Mouse (Mus musculus) ZHBTc4 (cell line): ENCODE results near the gene Pip5k1b.
A peak's percentile ranks its signal among the peaks of the same experiment; 100 is the strongest.

Experiments
- DNase-seq: peaks from one replicate; pipeline ENCODE4 v3.0.0-alpha.2; 2011; ENCODE audit warnings: low read depth, low spot score

The Pip5k1b gene

DNA sequence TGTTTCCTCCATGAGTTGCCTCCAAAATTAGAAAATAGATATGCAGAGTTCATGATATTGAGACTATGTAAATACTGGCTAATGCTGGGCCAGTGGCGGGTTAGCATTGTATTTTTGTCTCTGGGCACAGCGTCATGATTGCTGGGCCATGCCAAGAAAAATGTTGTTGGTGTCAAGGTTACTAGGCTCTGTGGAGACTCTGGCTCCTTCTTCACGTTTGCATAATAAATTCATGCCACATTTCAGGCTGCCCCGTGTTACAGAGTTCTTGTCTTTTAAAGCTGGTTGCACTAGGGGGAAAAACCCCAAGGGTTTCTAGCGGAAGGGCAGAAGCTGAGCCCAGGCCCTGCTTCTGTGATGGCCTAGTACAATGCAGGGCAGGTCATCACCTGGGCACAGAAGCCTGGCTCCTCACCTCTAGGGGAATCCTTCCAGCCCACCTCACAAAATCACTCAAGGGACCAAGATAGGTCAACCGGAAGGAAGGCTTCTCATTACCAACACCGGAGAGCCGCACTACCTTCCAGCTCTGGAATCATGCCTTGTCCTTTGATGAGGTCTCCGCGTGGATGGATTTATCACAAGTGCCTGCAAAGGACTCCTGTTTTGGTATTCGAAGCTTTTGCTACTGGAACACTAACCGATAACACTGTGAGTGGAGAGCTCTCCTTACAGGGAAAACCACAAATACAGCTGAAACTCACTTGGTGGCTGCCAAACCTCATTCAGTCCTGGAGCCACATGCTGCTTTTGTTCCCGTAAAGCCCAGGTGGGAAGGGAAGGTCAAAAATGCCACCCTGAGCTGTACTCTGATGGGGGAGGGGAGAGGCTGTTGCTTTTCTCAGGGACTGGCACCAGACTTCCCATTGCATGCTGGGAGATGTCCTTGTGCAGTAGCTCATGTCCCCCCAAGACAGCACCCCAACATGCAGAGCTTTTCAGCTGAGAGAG, 248.1 kb downstream of the Pip5k1b start:
- DNase-seq: no peak

DNA sequence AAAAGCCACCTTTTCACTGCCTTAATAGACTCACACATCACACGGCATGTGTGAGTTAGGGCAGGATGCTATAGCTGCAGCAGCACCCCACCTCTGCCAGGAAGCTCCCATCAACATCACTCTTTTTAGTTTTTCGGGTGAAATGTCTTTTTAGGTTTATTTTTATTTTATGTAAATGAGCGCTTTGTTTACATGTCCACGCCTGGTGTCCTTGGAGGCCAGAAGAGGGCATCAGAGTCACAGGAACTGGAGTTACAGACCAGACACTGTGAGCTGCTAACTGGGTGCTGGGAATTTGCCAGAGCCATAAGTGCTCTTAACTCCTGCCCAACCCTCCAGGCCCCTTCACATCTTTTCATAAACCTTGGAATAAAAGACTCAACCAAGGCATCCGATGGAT, 249.3 kb downstream of the Pip5k1b start:
- no peak for DNase-seq

DNA sequence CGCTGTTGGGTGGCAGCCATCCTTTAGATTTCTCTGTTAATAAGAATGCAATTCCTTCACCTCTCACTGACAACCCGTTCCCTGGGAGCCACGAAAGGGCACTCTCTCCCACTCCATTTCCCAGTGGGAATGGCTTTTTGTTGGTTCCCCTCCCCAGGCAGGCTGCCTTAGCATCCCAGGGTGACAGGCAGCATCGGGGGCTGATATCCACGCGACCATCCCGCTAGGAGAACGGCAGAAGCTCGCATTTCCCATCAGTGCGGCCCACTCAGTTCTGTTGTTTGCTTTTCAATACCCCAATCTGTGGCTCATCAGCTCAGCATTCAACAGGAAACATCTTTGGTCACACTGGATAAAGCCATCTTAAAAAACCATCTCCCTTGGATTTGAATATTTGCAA, 253.5 kb downstream of the Pip5k1b start:
- DNase-seq: no peak

DNA sequence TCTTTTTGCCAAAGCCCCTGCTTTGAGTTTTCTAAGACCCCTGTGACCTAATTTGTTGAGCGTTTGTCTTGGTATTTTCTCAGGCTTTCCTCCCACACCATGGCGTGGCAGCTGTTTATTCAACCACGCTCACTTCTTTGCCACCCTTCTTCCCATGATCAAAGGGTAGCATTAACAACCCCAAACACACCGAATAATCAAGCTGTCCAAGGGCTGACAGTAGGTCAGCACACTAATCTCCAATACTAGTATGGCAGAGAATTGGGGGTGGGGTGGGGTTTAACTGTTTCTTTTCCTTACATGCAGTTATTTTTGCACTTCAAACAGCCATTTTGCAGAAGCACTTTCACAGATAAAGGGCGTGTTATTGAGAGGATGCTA, 253.9 kb downstream of the Pip5k1b start:
- peak; percentile 28 for DNase-seq

DNA sequence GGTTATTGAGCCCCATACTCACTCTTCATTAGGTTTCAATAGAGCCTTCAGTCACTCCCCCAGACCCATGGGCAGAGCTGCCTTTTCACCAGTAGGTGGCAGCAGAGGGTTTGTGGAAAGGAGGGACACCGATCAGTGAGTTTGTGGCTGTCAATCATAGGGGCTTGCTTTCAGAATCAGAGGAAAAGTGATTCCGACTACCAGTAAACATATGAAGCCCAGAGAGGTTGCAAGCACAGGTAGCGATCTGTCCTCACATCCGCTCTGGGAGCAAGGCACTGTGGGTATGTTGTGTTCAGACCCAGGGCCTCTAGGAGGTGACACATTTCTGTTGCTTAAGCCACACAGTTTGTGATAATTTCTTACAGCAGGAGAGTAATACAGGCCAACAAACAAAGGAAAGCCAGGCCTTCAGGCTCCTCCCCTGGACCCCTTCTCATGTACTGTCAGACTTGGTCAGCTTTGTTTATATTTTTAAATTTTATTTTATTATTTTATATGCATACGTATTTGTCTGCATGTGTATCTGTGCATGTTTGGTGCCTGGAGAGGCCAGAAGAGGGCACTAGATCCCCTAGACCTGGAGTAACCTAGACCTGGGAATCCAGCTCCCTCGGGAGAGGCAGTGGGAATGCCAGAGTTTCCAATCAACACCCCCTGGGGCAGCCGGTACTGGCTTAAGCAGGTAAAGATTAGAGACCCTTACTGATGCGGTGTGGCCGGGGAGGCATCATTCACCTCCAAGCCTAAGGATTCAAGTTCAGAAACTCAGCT, 254.5 kb downstream of the Pip5k1b start:
- DNase-seq: peak; percentile 90

DNA sequence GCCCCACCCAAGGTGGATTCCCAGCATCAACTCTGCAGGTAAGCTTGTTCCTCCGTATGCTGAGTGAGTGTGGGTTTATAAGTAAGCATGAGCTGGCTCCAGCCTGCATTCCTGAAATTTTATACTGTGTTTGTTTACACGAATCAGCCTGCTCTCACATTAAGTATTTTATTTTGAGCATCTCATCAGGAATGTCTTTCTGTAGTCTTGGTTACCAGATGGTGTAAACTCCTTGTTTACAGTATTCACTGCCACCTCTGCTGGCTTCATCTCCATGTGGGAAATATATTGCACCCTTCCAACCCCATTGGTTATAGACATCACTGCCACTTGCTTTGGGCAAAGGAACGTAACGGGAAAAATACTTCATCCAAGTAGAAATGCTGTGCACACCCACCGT, 262.1 kb downstream of the Pip5k1b start:
- no peak for DNase-seq

DNA sequence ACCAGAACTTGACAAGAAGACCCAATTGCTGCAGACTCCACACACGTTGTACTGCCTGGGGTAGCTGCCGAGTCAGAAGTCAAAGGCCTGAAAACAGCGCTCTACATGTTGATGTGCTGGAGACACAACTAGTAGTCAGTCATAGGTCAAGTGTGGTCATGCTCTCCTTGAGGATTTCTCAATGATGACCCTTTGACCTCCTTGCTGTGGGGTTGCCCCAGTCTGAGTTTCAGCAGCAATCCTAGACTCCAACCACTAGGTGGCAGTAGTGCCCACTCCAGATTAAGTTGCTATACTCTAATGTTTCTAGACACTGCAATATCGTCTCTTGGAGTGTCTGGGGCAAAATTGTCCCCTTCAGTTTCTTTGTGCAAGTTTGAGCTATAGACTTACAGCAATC, 271.5 kb downstream of the Pip5k1b start:
- DNase-seq: peak; percentile 81

DNA sequence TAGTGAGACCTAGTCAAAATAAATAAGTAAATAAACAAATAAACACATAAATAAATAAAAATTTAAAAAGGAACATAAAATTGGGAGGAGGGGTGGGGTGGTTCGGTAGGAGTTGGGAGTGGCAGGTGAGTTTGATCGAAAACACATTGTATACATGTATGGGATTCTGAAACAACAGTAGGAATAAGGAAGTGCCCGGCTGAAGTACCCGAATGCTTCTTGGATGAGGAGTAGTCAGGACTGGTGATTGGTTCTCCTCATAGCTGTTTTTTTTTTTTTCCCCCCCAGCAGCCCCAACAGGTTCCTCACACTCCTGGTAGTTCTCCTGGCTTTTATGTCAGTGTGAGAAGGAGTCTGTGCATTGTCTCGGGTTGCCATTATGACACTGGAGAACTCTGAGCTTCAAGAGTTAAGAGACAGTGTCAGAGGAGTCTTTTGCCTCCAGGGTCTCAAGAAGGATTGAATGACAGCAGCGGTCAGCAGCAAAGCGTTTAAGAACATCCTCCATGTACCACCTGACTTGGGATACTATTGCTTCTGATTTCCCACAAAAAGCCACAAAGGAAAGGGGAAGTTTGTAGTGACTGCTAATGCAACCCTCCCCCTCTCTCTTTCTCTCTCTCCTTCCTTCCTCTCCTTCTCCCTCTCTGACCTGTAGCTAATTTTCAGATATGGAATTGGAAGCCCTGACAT, 274.2 kb downstream of the Pip5k1b start:
- DNase-seq: no peak

DNA sequence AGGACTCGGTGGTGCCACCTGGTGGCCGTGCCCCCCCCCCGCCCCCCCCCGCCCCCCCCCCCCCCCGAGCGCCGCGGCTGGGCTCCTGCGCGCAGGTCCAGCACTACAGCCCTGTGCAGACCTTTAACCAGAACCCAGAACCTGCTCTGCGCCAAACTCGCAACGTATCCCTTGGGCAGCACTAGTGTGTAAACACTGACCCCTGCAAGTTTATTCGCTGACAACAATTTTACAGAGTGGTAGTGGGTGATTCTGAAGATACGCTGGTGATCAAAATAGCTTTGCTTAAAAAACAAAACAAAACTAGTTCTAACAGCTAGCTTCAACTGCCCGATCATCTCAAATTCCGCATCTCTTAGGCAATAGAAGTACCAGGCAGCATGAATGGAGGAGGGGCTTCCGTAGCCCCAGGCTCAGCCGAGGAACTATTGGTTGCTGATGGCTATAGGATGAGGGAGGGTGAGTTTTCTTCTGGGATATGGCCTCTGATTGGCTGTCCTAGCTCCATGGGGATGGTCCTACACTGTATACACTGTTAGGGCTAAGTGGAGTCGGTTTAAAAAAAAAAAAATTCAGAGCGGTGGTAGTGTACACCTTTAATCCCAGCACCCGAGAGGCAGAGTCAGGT, 275.0 kb downstream of the Pip5k1b start, which contains the start of gene Fxn:
Fxn (minus strand) TSS at position 5 of the 628 bp plus-strand sequence.
- peak; percentile 96 for DNase-seq

DNA sequence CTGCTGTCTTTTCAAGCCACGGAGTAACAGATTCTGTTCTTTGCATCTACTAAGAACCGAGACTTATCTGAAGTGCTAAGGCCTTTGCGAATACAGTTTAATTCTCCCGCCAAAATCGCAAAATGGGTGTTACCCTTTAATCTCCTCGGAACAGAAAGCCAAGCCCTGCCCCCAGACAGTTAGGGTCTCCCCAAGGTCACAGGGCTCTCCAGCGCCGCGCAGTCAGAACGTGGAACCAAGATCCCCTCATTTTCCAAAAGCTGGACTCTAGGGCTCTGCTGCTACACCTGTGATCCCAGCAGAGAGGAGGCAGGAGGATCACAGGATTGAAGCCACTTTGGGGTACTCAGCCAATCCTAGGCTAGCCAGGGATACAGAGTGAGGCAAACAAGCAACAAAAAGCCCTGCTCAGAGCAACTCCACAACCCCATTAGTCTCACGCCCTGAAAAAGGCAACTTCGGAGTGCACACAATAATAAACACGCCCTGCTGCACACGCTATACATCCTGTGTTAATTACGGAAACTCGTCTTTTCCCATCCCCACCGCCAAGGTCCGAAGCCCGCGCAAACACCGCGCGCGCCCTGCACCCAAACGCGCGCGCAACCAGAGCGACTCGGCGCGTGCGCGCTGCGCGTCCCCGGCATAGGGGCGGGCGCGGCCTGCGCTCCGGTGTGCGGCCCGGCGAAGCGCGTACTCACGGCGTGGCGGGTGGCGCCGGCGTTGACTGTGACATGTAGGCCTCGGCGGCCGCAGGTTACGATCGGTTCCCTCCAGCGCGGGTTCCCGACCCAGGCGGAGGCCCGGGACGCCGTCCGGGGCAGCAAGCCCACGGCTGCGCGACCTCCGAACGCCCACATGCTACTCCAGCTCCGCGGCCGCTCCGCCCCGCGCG, 275.7 kb downstream of the Pip5k1b start:
- DNase-seq: peak; percentile 93

DNA sequence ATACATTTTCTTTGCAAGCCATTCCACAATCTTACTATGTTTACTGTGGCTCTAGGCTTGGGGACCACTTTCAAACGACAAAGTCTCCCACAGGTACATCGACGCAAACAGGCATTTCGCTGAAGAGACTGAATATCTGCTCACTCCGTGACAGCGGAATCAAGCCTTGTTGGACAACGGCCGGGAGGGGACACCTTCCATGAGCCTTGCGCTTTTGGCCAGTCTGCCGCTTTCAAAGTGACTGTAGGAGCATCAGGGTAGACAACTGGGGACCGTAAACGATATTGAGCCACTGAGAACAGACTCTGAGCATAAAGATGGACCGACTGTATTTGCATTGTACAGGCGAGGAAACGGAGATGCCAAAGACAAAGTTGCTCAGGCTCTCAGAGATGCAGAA, 276.8 kb downstream of the Pip5k1b start:
- no peak for DNase-seq

DNA sequence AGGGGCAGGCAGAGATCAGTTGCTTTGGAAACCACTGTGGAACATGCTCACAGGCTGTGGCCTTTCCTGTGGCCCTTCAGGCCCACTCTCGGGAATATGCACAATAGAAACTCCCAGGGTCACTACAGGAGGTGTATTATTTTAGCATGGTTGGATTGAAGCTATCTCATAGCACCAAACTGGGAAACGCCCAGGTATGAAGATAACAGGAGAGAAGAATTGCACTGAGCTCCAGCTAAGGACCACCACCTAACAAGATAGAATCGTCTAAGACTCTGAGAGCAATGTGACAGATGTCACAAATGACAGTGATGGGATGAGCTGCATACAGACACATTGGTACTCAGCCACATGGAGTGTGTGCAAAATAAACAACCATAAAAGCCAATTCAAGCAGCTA, 281.4 kb downstream of the Pip5k1b start:
- no peak for DNase-seq

DNA sequence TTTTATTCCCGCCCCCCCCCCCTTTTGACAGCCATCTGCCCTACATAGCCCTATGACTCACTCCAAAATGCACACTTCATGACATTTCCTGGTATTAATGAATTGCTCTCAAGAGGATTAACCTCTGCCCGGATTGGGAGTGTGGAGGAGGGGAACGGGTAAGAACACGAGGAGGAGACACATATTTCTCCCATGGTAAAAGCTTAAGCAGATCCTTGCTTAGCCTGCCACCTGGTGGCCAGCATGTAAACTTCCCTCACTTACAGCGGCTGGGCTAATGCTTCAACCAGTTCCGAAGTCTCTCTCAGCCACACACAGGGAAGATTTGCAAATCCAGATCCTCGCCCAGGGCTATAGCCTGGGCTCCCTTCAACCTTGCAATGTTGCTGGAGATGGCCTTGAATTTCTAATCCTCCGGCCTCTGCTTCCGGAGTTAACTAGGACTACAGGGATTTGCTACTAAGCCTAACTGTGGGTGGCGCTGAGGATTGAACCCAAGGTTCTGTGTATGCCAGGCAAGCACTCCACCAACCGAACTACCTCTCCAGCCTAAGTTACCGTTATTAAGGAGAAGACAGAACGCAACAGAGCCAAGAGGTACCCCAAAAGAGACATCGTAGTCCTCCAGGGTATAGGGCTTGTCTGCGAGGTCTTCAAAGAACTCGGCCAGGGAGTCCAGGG, 283.8 kb downstream of the Pip5k1b start:
- peak; percentile 94 for DNase-seq

DNA sequence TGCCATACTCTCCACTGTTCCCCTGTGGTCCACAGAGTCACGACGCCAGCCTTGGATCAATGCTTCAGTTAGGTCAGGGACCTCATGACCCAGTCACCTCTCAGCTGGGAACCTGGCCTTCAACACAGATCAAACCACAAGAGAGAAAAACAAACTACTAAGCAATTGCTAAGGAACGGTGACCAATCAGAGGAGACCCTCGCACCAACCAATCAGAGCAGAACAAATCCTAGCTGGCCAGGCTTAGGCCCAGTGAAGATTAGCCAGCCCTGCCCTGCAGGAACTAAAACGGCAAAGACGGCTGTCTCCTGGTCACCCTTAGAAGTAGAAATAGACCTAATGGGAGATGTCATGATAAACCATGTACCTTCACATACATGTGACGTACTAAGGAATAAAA, 284.3 kb downstream of the Pip5k1b start:
- peak; percentile 39 for DNase-seq

DNA sequence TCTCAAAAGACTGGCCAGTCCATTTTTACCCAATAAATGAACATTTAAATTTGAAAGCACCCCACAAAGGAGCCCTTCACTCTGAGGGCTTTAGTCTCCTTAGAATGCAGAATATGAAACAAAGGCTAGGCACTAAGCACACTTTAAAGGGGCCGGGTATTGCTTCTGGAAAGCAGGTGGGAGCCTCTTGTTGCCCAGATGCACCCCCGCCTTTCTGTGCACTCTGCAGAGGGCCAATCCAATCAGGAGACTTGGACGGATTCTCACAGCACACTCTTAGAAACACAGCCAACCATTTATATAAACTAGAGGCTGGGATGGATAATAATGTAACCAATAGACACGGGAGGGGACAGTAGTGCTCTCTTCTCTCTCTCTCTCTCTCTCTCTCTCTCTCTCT, 287.1 kb downstream of the Pip5k1b start:
- DNase-seq: no peak

DNA sequence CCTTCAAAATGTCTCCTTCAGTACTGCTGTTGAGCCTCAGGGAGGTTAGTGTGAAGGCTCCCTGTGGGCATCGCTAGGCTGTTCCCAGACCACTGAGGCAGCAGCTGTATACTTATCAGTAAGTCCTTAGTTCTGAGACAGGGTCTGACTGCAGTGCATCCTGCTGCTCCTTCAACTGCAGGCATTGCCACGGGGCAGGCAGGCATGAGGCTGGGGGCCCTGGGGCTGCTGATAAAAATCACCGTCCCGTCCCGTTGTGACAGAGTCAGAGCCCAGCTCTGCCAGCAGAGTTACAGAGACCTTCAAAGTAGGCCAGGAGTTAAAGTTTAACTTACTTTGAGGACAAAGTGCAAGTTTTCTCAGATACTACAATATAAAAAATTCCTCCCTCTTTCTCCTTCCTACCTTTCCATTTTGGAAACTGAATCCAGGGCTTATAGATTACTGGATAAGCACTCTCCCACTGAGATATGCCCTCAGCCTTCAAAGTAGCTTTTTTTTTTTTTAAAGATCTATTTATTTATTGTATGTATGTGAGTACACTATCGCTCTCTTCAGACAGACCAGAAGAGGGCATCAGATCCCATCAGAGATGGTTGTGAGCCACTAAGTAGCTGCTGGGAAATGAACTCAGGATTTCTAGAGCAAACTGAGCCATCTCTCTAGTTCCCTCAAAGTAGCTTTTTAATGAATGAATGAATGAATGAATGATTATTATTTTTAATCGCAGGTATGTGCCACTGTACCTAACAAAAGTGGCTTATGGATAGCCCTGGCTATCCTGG, 289.4 kb downstream of the Pip5k1b start:
- no peak for DNase-seq

DNA sequence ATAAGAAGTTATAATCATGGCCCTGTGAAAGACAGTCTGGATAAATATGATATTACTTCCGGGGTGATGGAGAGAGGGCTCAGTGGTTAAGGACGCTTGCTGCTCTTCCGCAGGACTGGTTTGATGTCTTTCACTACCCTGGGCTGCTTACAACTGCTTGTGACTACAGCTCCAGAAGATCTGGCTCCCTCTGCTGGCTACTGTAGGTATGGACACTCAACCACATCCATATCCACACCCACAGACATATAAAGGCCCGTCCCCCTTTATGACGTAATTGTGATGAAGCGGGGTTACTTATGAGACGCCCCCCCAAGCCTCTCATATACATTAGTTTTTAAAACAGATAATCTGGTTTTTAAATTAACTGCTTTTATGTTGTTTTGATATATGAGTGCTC, 290.7 kb downstream of the Pip5k1b start:
- peak; percentile 92 for DNase-seq

DNA sequence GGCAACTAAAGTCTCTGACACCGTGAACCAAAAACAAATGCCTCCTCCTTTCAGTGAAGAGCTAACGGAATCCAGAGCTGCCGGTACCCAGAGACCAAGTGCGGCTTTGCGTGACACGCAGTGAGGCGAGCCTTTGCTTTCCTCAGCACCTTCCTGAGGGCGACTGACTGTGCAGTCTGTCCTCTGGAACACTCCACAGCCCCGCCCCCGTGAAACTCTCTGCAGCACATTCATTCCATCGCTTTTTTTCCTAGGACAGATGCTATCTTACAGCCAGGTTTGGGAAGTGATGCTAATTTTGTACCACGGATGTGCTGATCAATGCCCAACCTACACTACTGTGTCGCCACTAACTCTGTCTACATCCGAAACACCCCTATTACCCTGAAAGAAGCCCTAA, 292.9 kb downstream of the Pip5k1b start:
- no peak for DNase-seq
